Mouse (Mus musculus) c-Kit-positive CD71-positive TER-119-negative erythroid progenitor cells, embryonic 14.5 days (primary cell): Measurements from ENCODE around the gene Wnk4.

Source experiments
- DNase-seq: peaks from one replicate; pipeline ENCODE4 v3.0.0-alpha.2; 2013; ENCODE audit warnings: low read depth

Wnk4 gene

DNA sequence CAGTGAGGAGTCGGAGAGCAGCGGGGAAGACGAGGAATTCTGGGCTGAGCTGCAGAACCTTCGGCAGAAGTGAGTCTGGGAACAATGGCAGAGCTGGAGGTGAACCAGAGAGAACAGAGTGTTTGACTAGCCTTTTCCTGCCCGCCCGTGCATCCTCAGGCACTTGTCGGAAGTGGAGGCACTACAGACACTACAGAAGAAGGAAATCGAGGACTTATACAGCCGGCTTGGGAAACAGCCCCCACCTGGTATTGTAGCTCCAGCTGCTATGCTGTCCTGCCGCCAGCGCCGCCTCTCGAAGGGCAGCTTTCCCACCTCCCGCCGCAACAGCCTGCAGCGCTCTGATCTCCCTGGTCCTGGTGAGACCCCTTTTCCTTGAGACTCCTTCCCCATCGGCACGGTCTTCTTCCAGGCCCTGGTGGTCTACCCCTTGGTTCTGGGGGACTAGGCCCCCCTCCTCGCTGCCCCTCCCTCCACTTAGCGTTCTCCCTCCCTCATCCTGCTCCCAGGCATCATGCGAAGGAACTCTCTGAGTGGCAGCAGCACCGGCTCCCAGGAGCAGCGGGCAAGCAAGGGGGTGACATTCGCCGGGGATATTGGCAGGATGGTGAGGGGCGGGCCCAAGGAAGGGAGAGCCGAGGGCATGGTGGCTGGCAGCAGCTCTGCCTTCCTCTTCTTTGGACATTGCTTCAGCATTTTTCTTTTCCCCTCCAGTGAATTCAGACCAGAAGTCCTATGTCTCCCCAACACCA, 16.1 kb downstream of the Wnk4 start:
- DNase-seq = no peak

DNA sequence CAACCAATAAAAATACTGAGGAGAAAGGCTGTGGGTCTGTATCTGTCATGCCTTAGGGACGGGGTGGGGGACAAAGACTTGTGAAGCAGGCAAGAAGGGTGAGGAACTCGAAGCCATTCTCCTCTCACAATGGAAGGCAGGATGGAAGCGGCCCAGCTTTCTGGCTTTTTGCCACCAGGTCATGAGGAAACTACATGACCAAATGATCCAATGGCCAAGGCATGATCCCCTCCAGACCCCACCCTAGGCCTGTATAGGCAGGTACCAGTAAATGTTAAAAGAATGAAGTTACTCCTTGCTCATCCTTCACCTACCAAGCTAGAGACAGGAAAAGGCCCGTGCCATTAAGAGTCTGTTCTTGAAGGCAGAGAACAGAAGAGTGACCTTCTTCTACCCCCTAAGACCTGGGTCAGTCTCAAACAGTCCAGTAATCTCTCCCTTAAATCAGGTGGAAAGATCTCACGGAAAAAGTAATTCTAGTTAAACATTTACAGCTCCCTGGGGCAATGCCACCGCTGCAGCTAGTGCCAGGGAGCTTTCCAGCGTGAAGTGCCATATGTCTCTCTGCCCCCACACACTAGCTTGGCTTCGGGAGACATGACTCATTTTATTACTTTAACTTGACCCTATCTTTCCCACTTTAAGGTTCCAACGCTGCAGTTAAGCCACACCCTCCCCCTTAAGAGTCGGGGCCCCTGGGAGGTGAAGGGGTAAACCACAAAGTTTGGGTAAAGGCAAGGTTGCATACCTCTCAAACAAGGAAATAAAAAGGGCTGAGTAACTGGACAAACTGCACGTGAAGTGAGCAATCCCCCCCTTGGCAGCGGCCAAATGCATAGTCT, 17.2 kb downstream of the Wnk4 start:
- DNase-seq = peak; percentile 47

DNA sequence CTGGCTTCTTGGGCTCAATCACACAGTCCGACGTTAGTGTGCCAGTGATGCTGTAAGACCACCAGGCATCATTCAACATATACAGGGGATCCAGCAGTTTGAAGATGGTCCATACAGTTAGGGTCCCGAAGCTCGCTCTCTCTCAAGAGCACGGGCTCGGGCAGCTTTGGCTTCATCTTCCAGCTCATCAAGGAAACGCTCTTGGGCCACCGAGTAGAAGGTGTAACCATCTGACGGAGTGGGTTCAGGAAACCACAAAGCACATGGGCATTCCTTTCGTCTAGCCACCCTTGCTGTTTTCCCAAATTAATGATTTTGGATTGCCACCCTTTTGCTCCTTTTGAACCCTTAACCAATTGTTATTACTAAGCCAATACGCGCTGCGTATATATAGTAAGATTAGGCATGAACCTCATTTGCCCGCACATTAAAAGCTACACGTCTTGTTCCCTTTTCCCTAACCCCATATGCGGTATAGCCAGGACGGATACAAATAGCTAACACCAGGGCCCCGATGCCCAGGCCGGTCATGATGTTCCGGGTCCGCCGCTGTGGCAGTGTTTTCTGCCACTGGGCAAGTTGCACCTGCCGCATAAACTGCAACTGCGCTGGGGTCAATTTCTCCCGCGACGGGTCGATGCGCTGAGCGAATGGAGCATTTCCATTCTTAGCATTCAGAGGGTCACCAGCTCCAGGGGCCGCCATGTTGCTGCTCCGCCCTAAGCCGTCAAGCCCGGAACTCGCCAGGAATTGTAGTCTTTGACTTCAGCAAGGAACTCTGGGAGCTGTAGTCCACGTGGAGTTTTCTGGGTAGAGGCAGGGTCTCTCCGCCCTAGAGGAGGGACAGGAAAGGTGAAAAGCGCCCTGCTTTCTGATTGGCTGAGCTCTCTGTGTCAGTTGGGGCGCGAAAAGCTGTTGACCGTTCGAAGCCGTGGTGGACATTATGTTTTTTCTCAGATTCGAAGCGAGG, 18.1 kb downstream of the Wnk4 start, which contains the start of the genes Cntd1 and Coa3:
TSS of gene Cntd1 (plus strand) at position 790 of the 970 bp plus-strand sequence.
TSS of gene Coa3 (minus strand) at position 892 of the 970 bp plus-strand sequence.
- DNase-seq = peak; percentile 79

DNA sequence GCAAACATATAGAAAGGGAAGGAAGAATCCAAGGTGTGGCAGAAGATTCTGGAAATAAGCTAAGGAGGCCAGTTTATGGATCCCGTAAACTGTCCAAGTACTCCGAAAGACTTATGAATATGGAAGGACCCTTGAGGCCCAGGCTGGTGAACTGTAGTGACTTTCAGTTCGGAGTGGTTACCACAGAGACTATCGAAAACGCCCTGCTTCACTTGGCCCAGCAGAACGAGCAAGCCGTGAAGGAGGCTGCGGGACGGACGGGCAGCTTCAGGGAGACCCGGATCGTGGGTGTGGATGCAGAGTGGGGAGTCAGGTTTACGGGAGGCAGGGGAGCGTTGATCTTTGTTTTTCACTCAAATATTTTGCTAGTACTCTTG, 18.8 kb downstream of the Wnk4 start:
- DNase-seq = no peak

DNA sequence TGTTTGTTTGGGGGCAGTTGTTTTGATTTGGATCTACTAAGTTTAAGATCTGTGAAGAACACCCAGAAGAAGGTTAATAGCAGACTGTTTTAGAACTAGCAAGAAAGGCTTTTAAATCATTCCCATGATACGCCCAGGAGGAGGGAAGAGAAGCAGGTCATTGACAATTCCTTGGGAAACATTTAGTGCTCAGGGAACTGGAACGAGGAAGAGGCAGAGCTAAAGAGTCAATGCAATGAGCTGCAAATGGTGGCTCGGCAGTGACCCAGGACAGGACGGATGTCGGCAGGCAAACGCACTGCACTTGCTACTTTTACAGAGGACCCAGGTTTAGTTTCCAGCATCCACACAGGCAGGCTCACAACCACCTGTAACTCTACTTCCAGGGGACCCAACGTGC, 20.5 kb downstream of the Wnk4 start:
- DNase-seq = no peak

DNA sequence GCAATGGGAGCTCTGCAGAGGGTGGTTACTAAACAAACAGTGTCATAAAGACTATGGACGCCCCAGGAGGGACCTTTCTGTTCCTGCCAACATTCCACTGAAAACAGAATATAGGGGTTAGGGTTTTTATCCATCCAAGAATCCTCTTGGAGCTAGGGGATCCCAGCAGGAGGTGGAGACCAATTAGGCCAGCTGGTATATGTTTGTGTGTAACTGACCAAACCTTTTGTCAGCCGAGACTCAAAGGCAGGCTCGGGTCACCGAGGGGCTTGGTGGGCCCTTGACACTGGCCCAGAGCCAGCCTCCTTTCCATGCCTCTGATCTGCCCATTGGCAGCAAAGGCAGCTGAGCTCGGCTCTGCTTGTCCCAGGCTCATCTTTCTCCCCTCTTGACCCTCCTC, 22.5 kb downstream of the Wnk4 start:
- DNase-seq = no peak

DNA sequence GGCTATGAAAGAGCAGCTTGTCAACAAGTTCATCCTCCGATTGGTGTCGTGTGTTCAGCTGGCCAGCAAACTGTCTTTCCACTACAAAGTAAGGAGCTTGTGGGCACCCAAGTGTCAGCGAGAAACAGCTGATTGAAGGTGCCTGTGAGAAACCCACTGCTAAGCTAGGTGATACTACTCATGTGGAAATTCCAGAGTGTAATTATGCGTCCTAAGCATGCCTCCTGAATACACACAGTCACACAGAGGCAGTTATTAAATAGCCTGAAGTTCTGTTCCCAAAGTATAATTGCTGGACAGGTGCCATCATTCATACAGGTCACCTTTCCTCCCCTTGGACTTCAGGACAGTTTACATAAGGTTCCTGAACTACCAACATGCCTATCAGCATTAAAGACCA, 23.4 kb downstream of the Wnk4 start:
- DNase-seq = no peak

DNA sequence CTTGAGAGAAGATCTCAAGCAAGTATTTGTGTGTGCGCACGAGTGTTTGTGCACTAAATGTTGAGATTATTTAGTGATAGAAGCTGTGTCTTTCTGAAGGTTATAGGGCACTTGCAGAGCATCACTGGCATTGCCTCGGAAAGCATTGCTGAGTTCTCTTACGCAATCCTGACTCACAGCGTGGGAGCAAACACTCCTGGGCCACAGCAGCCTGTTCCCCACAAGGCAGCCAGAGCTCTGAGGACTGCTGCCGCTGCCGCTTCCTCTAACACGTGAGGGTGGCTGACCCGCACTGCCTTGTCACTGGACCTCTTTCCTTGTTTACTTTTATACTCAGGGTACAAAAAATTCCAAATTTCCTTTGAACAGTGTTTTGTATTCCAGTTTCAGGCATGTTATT, 26.9 kb downstream of the Wnk4 start:
- no peak for DNase-seq

DNA sequence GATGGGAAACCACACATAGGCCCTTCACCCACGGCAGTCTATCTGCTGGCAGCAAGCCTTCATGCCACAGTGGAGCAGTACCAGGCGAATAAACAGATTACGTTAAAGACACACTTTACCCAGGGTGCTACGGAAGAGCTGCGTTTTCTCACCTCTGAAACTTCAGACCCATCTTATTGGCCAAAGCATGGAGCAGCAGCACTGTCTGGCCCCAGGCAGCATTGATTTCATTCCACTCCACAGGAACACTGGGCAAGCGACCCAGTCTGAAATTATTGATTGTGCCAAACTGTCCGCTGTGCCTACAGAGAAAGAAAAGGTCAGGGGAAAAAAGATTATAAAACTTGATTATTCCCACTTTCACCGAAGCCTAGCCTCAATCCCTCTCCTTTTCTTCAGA, 30.9 kb downstream of the Wnk4 start:
- DNase-seq = no peak

DNA sequence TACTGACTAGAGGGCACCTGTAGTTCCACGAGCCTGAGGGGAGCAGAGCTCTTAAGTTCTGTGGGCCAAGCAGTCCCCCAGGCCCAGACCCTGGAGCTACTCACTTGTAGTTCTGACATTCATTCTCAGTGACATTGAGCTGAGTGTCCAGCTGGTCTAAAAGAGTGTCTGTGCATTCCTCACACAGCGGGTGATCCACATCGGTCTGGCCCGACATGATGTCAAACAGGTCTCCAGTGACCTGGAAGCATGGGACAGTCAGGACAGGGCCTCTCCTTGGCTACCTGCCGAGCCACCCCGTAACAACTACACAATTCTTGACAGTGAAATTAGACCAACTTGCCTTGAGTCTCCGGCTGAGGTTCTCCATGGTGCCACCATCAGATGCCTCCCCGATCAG, 34.8 kb downstream of the Wnk4 start:
- no peak for DNase-seq

DNA sequence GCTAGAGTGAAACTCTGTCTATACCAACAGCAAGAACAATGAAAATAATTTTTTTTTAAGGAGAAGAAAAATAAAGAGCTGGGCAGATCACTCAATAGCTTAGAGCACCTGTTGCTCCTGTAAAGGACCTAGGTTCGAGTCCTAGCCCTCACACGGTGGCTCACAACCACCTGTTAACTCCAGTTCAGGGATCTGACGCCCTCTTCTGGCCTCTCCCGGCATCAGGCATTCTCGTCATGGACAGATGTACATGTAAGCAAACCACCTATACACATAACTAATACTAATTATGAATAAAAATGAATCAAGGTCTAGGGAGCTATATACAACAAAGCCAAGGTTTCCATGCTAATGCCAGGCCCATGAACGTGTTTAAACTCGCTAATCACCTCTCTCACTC, 40.5 kb downstream of the Wnk4 start:
- DNase-seq = no peak

DNA sequence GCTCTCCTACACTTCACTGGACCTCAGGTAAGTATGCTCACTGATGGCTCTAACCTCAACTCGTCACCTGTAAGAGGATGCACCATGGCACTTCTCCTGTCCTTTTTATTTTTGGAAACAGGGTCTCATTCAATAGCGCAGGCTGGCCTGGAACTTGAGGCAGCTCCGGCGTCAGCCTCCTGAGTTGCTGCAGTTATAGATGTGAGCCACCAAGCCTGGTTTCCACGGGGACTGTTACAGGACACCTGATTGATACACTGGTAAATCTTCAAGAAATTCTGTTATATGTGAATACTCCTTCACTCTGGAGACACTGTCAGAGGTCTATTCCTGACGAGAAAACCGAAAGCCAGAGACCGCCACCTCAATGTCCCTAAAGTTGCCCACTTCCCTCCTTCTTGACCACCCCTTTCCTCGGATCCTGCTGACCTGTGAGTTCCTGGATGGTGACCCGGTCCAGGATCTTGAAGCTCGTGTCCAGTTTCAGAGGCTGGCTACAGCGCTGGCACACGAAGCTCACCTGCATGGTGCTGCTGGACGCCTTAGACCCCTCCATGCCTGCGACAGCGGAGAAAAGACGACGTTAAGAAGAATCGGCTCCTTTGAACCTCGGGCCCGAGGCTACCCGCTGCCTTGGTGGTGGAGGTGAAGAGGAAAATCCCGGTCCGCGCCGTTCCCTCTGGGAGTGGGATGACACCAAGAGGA, 41.1 kb downstream of the Wnk4 start:
- no peak for DNase-seq

DNA sequence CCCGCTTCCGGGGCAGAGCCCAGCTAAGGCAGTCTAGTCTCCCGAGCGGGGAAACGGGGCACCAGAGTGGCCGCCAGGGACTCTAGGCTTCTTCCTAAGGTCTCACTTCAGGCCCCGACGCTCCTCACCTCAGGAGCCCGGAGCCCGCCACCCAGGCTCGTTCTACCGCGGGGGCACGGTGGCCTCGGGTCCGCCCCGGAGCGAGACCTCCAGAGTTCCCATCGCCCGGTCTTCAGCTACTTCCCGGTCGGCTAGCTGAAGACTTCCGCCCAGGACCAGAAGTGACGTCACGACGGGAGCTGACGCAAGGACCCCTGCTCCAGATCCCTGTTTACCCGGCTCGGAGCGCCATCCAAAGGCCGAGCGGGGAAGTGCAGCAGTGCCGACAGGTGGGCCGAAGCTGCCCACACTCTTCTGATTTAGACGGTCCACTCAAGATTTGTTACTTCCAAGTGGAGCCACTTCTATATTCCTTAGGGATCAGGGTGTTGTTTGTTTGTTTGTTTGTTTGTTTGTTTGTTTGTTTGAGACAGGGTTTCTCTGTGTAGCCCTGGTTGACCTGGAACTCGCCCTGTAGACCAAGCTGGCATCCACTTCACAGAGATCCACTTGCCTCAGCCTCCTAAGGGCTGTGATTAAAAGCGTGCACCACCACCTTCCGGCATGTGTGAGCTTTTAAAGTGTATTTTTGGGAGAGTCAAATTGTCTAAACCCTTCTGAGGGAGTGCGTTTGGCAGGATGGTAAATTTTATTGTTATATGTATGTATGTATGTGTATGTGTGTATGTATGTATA, 41.8 kb downstream of the Wnk4 start, which contains the start of gene Becn1:
TSS of gene Becn1 (minus strand) at position 283 of the 795 bp plus-strand sequence.
- DNase-seq = peak; percentile 97

DNA sequence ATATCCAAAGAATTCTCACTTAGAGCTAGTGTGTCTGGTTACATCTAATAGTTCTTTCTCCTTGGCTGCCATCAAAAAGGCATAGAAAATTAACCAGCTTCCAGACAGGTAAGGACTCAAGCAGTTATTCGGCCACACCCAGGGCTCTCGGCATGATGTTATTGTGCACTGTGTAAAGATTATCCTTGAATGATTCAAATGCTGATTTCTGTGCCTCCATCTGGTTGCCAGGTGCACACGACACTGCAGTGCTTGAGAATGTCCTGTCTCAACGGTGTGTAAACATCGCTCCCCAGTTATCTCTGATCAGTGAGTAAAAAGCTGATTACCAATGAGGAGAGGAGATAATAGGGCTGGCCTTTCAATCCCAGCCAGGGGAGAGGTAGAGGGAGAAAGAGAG, 47.4 kb downstream of the Wnk4 start:
- no peak for DNase-seq

DNA sequence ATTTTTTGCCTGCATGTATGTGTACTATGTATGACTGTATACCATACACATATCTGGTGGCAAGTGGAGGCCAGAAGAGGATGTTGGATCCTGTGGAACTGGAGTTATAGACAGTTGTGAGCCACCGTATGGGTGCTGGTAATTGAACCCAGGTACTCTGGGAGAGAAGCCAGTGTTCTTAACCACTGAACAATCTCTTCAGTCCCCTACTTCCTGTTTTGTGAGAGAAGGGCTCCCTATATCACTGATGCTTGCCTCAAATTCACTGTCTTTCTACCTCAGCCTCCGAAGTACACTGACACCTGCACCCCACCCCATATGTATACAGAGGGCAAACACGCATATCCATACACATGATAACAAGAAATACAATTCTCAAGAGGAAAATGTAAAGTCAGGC, 50.7 kb downstream of the Wnk4 start:
- no peak for DNase-seq

DNA sequence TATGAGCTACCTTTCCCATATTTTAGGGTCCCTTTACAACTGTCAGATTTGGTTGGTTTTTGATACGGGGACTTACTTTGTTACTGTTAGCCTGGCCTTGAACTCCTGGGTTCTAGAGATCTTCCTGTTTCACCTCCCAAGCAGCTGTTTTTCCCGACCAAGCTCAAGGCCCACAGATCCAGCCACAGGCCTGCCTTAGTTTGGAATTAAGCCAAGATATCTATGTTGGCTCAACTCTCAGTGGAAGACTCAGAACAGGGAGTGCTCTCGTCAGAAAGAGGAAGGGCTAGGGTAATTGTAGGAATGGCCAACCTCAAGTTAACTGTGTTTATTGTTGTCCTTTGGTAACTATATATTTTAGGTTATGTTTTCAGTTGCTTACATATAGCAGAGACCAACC, 51.8 kb downstream of the Wnk4 start:
- no peak for DNase-seq

DNA sequence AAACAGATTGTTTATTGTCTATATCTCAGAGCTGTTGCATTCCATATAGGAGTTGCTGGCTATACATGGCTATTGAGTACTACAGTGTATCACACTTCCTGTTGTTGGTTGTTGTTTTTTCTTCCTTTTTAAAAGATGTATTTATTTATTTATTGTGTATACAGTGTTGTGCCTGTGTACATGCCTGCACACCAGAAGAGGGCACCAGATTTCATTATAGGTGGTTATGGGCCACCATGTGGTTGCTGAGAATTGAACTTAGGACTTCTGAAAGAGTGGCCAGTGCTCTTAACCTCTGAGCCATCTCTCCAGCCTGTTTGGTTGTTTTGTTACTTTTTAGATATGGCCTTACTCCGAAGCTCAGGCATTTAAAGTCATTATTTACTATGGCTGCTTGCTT, 54.2 kb downstream of the Wnk4 start:
- DNase-seq = no peak

DNA sequence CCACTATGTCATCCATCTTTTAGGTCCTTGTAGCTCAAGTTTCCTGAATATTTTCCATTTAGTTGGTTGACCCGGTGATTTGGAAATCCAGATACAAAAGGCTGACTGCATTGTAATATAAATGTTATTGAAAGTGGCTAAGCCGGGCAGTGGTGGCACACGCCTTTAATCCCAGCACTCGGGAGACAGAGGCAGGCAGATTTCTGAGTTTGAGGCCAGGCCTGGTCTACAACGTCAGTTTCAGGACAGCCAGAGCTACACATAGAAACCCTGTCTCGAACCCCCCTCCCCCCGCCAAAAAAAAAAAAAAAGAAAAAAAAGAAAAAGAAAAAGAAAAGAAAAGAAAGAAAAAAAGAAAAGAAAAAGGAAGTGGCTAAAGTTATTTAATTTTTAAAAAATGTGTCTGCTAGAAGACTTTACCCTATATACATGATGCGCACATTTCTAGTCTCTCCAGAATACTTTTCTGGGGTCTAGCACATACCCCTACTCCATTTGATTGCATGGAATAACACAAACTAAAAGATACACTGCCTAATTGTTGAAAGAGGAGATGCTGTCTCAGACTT, 54.8 kb downstream of the Wnk4 start:
- no peak for DNase-seq

DNA sequence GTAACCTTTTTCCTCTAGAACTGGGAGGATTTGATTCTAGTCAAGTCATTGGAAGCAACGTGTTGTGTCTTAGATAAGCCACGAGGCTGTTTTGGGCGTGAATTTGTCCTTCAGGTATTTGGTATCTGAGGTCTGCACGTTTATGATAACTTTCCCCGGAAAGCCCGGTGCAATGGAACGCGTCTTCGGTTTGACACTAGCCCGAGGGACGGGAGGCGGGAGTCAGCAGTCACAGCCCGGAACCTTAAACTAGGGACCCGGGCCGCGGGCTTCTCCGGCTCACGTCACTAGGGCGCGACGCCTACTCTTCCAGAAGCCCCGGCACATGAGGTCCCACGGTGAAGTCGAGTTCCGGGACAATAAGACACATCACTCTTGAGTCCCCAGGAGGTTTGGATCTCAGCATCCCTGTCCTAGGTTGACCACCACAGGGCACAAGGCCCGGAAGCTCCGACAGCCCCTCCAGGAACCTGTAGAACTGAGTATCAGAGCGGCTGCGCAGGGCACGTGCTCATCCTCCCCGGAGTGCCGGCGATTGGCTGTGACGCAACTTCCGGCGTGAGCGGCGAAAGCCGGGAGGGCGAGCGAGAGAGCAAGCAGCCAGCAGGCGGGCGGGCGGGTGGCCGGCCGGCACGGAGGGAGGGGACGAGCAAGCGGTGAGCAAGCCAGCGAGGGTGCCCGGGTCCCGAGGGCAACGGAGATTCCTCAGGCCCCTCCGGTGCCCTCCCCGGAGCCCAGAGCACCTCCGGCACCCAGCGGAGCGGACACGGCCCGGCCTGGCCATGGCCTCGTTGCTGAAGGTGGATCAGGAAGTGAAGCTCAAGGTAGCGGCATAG, 55.5 kb downstream of the Wnk4 start, which contains the start of gene Psme3:
TSS of gene Psme3 (plus strand) at position 549 of the 836 bp plus-strand sequence.
- DNase-seq = peak; percentile 94
